Mouse (Mus musculus) hindbrain, embryonic 11.5 days (tissue): ENCODE data around the gene Iqsec3. TPM values are rescaled to one million over a fixed set of nuclear protein-coding genes. Genes with fewer than 3 reads are reported as not detected.

ENCODE experiments used
- ATAC-seq: fragments of 200-750 bp; cut with Nextera tagmentation; 2 replicates; pipeline ENCODE4 v1.8.0; 2017; ENCODE audit warnings: mild to moderate bottlenecking, moderate TSS enrichment, moderate library complexity; ENCODE audit not compliant: low FRiP score
- DNase-seq: peaks from one replicate; pipeline ENCODE4 v3.0.0-alpha.2; 2015; ENCODE audit warnings: low spot score
- H3K27ac ChIP-seq: fragments of 300-500 bp; sonication (generic); 2 replicates; pipeline ENCODE4 v1.5.1; 2014; ENCODE audit warnings: mild to moderate bottlenecking, low read depth, low read length
- H3K27me3 ChIP-seq: fragments of 300-500 bp; sonication (generic); 2 replicates; pipeline ENCODE4 v1.6.1; 2014; ENCODE audit warnings: mild to moderate bottlenecking, low read length, moderate library complexity, mixed read lengths; ENCODE audit not compliant: control insufficient read depth, insufficient read depth
- H3K36me3 ChIP-seq: fragments of 300-500 bp; sonication (generic); 2 replicates; pipeline ENCODE4 v1.6.1; 2014; ENCODE audit warnings: mild to moderate bottlenecking, low read length, moderate library complexity, mixed read lengths; ENCODE audit not compliant: control insufficient read depth, insufficient read depth
- H3K4me1 ChIP-seq: fragments of 300-500 bp; sonication (generic); replicated peaks from 2 replicates; pipeline ENCODE4 v1.6.1; 2014; ENCODE audit warnings: low read length, mixed read lengths; ENCODE audit not compliant: control insufficient read depth, insufficient read depth
- H3K4me2 ChIP-seq: fragments of 300-500 bp; sonication (generic); replicated peaks from 2 replicates; pipeline ENCODE4 v1.6.1; 2014; ENCODE audit warnings: mild to moderate bottlenecking, low read depth, low read length
- H3K4me3 ChIP-seq: fragments of 300-500 bp; sonication (generic); 2 replicates; pipeline ENCODE4 v1.5.1; 2014; ENCODE audit warnings: low read depth, low read length
- H3K9ac ChIP-seq: fragments of 300-500 bp; sonication (generic); 2 replicates; pipeline ENCODE4 v1.6.1; 2014; ENCODE audit warnings: low read depth, low read length
- H3K9me3 ChIP-seq: fragments of 300-500 bp; sonication (generic); 2 replicates; pipeline ENCODE4 v1.6.1; 2016; ENCODE audit warnings: low read length; ENCODE audit not compliant: control insufficient read depth
- WGBS: fragments of 180-500 bp; shearing (Covaris S2); extraction: QIAGEN DNeasy Blood & Tissue Kit; methylation state at CpG from one replicate; pipeline ENCODE4 v1.1.7; 2014; 5-methylcytosine and 5-hydroxymethylcytosine counted together
- polyA plus RNA-seq: library from polyadenylated mRNA; unstranded; fragments of >200 nt; fragmentation: Nextera tagmentation; extraction: Ambion mirVana; gene quantifications from 2 replicates; pipeline ENCODE4 v1.2.1, GENCODE M21; 2014

Iqsec3 gene
- polyA plus RNA-seq, 1 experiment from 2014 or later, result 2.5 TPM

DNA sequence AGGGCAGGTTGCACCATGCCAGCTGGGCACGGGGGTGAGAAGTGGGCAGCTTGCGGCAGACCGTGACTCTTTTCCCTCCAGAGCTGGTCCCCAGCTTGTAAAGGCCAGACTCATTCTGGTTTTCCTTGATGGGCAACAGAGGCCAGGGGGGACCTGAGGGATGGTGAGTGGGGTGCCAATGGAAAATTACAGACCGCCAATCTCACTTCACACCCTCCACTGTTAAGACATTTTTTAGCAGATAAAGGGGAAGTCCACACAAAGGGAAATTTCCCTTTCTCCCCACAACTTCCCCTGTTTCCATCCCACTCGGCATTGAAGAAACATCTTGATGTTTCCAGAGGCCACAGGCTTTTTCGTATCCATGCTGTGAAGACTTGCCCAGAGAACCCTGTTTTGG is 131.8 kb downstream of the Iqsec3 start:
- Histone ChIP-seq H3K36me3 (no peaks in the 10 kb centered on the region), H3K27me3 (no peaks in the 10 kb centered on the region), H3K4me1 (no peaks in the 10 kb centered on the region), H3K9me3 (no peaks in the 10 kb centered on the region), H3K4me3 (no peak overlapping the region), H3K9ac (no peak overlapping the region), H3K27ac (no peak overlapping the region), H3K4me2 (no peak overlapping the region)
- DNase-seq, result no peak
- no peak for ATAC-seq
- WGBS, result 89% methylated on average over 6 of the region's 6 CpGs

DNA sequence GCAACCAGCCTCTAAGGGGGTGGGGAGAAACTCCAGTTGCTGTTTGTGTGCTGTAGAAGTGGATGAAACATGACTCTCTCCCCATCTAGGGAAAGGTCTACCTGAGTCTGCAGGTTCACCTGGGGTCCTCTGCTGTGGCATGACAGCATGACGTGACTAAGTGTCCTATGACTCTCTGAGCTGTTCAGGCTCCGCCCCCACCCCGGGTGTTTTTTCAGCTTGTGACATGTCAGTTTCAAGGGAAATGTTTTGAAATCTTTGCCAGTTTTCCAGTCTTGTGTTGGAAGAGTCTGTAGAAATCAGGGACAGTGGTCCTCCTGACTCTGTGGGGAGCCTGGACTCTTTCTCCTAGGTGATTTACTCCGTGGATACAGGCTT is 135.0 kb downstream of the Iqsec3 start:
- ATAC-seq, result no peak
- Histone ChIP-seq H3K4me3 (no peak overlapping the region), H3K4me2 (no peak overlapping the region), H3K9ac (no peak overlapping the region), H3K27ac (no peak overlapping the region), H3K4me1 (no peaks in the 10 kb centered on the region), H3K27me3 (no peaks in the 10 kb centered on the region), H3K36me3 (no peaks in the 10 kb centered on the region), H3K9me3 (no peaks in the 10 kb centered on the region)
- DNase-seq, result no peak
- 53% methylated on average over 4 of the region's 4 CpGs for WGBS

DNA sequence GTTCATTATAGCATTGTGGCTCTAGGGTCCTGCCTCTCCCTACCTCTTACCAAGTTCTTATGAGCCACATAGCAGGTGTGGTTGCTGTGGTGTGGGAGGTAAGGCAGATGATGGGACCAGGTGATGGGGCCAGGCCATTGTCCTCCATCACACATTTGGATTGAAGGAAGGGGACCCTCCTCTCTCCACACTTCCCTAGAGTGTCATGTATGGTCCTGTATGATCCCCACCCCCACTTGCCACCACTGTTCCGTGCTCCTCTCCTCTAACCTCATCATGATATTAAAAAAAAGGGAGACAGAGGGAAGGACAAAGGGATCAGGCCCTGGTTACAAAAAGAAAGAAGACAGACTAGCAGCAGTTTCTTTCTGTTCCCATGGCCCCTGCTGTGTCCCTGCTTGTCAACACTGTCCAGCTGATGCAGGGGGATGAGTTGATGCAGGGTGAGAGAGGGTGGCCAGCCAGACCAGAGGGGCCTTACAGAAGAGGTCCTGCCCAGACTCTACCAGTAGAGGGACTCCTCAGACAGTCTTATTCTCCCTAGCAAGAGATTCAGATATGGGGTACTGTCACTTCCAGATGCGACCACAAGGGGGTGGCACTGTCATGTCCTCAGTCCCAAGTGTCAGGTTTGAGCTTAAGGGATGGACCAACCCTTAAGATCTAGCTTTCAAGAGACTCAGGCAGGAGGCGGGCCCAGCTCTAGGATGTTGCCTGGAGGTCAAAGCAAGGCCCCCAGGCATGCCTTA is 135.5 kb downstream of the Iqsec3 start:
- DNase-seq (peak; percentile 90), ATAC-seq (peak; percentile 82)
- Histone ChIP-seq H3K27ac (no peak overlapping the region), H3K27me3 (no peaks in the 10 kb centered on the region), H3K4me1 (no peaks in the 10 kb centered on the region), H3K4me3 (no peak overlapping the region), H3K9me3 (no peaks in the 10 kb centered on the region), H3K4me2 (no peak overlapping the region), H3K9ac (no peak overlapping the region), H3K36me3 (no peaks in the 10 kb centered on the region)
- 30% methylated on average over 3 of the region's 3 CpGs for WGBS

DNA sequence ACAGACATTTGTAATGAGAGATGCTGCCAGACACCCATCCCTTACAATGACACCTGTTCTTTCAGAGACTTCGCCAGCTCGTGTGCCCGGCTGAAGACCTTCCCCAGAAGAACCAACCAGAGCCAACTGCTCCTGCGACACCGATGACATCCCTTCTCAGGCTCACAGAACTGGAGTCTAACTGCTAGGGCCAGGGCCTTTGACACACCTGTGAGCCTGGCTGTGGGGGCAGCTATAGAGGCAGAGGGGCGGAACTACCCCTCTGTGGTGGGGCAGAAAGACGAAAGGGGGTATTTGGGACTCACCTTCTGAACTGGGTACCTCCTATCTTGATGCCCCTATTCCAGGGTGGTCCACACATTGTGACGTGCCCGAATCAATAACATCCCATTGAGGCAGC is 136.2 kb downstream of the Iqsec3 start:
- H3K36me3 ChIP-seq, result no peaks in the 10 kb centered on the region
- WGBS, result 87% methylated on average over 9 of the region's 9 CpGs
- DNase-seq (no peak), ATAC-seq (no peak)
- no peak overlapping the region for H3K27ac ChIP-seq
- no peak overlapping the region for H3K4me2 ChIP-seq
- H3K4me1 ChIP-seq, result no peaks in the 10 kb centered on the region
- H3K4me3 ChIP-seq, result no peak overlapping the region
- H3K9me3 ChIP-seq, result no peaks in the 10 kb centered on the region
- no peak overlapping the region for H3K9ac ChIP-seq
- no peaks in the 10 kb centered on the region for H3K27me3 ChIP-seq

DNA sequence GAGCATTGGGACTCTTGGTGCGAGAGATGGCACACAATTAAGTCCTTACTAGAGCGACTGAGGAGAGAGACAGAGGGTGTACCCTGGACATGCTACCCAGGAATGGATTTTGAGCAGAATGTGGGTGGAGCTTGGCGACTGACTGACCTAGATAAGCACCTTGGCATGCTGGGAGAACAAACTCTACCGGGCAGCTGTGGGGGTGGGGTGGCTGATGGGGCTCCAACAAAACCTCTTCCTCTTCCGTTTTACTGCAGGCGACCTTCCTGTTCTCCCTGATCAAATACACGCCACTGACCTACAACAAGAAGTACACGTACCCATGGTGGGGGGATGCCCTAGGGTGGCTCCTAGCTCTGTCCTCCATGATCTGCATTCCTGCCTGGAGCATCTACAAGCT is 136.9 kb downstream of the Iqsec3 start:
- no peaks in the 10 kb centered on the region for H3K4me1 ChIP-seq
- no peak overlapping the region for H3K27ac ChIP-seq
- H3K9me3 ChIP-seq, result no peaks in the 10 kb centered on the region
- H3K4me2 ChIP-seq, result no peak overlapping the region
- H3K36me3 ChIP-seq, result no peaks in the 10 kb centered on the region
- H3K27me3 ChIP-seq, result no peaks in the 10 kb centered on the region
- H3K9ac ChIP-seq, result no peak overlapping the region
- DNase-seq, result no peak
- no peak for ATAC-seq
- no peak overlapping the region for H3K4me3 ChIP-seq
- 77% methylated on average over 8 of the region's 8 CpGs for WGBS

DNA sequence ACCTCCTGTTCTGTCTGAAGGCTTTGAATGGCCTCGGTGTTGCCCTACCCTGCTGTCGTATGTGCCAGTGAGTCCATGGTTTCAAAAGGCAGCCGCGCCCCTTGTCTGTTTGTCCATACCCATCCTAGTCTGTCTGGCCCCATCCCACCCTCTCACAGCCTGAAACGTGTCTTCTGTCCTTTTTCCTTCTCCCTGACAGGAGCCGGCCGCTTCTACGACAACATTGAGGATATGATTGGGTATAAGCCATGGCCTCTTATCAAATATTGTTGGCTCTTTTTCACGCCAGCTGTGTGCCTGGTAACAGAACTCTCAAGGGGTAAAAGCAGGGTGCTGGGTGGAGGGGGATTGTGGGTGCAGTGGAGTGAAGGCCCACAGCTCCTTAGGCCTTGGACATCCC is 137.6 kb downstream of the Iqsec3 start:
- Histone ChIP-seq H3K27ac (no peak overlapping the region), H3K36me3 (no peaks in the 10 kb centered on the region), H3K9me3 (no peaks in the 10 kb centered on the region), H3K4me2 (no peak overlapping the region), H3K9ac (no peak overlapping the region), H3K4me3 (no peak overlapping the region), H3K4me1 (no peaks in the 10 kb centered on the region), H3K27me3 (no peaks in the 10 kb centered on the region)
- ATAC-seq (no peak), DNase-seq (no peak)
- 87% methylated on average over 9 of the region's 9 CpGs for WGBS

DNA sequence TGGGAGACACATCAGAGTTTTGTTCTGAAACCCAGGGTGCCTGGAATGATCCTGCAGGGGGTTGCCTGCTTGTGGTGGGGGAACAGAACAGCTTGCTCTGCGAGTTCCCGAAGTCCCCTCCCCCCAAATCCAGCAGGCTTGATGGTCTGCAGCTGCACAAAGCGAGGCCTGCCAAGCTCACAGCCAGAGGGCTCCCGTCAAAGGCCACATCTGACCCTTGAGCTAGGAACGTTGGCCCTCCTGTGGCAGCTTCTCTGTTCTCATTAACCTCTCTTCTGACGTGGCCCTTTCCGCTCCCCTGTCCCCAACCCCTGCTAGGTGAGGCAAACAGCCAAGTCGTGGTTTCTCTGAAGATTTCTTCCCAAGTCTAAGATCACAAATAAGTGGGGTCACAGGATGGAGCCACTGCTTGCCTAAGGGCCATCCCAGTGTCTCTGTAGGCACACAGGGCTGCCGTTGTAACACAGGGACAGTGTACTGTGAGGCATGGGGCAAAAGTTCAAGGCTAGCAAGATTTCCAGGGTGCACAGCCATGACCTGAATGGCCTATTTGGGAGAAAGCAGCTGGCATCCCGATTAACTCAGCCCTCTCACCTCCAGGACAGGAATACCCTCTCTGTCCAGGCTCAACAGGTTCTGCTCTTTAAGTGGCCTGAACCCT is 143.5 kb downstream of the Iqsec3 start:
- H3K4me2 ChIP-seq, result no peak overlapping the region
- no peak overlapping the region for H3K27ac ChIP-seq
- DNase-seq (peak; percentile 52), ATAC-seq (peak; percentile 61)
- no peak overlapping the region for H3K9ac ChIP-seq
- H3K27me3 ChIP-seq, result peaks cover 2% of the 10 kb centered on the region; the same call in 1 of the 2 replicates
- H3K4me3 ChIP-seq, result no peak overlapping the region
- no peaks in the 10 kb centered on the region for H3K9me3 ChIP-seq
- 6% methylated on average over 10 of the region's 10 CpGs for WGBS
- H3K4me1 ChIP-seq, result peaks cover 2% of the 10 kb centered on the region; the same call in 1 of the 2 replicates
- H3K36me3 ChIP-seq, result no peaks in the 10 kb centered on the region

DNA sequence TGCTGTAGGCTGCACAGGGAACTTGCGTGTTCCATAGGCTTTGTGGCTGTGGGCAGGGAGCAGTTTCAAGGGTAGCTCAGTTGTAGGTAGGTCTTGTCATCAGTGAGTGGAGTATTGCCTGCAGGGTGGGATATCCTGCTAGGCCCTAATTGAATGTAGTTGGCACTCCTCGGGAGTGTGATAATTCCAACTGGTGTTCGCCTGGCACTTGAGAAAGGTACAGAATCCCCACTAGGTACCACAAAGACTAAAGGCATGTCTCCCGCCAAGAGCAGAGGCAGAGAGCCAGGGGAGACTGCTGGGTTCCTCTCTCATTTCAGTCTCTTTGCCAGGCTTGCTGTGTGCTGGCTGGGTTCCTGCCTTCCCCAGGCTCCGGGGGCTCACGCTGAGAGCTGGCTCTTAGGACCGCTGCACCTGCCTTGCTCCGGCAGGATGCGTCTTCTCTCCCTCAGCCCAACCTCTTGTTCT is 145.0 kb downstream of the Iqsec3 start:
- WGBS, result 55% methylated on average over 9 of the region's 9 CpGs
- DNase-seq, result no peak
- peaks cover 2% of the 10 kb centered on the region; the same call in 1 of the 2 replicates for H3K4me1 ChIP-seq

More for the DNA sequence above, 145.0 kb downstream of the Iqsec3 start:
- Histone ChIP-seq H3K4me3 (no peak overlapping the region), H3K27me3 (peaks cover 2% of the 10 kb centered on the region; the same call in 1 of the 2 replicates), H3K36me3 (no peaks in the 10 kb centered on the region), H3K9ac (no peak overlapping the region), H3K9me3 (no peaks in the 10 kb centered on the region), H3K4me2 (no peak overlapping the region), H3K27ac (no peak overlapping the region)
- ATAC-seq, result no peak
